Mouse (Mus musculus) heart, embryonic 12.5 days (tissue): ENCODE data around the gene Fbxo4. TPM values are rescaled to one million over a fixed set of nuclear protein-coding genes. Genes with fewer than 3 reads are reported as not detected.

ENCODE experiments used
- ATAC-seq: fragments of 200-750 bp; cut with Nextera tagmentation; 2 replicates; pipeline ENCODE4 v1.8.0; 2017; ENCODE audit warnings: moderate TSS enrichment, moderate library complexity; ENCODE audit not compliant: insufficient number of reproducible peaks, low FRiP score
- H3K27ac ChIP-seq: fragments of 300-500 bp; sonication (generic); 2 replicates; pipeline ENCODE4 v1.5.1; 2016; ENCODE audit warnings: mild to moderate bottlenecking, moderate library complexity; ENCODE audit not compliant: poor library complexity, severe bottlenecking
- H3K27me3 ChIP-seq: fragments of 300-500 bp; sonication (generic); replicated peaks from 2 replicates; pipeline ENCODE4 v1.6.1; 2016; ENCODE audit warnings: mild to moderate bottlenecking, moderate library complexity
- H3K36me3 ChIP-seq: fragments of 300-500 bp; sonication (generic); 2 replicates; pipeline ENCODE4 v1.6.1; 2016; ENCODE audit warnings: mild to moderate bottlenecking, moderate library complexity
- H3K4me1 ChIP-seq: fragments of 300-500 bp; sonication (generic); replicated peaks from 2 replicates; pipeline ENCODE4 v1.6.1; 2016; ENCODE audit warnings: mild to moderate bottlenecking
- H3K4me2 ChIP-seq: fragments of 300-500 bp; sonication (generic); 2 replicates; pipeline ENCODE4 v1.6.1; 2016; ENCODE audit warnings: mild to moderate bottlenecking, moderate library complexity
- H3K4me3 ChIP-seq: fragments of 300-500 bp; sonication (generic); 2 replicates; pipeline ENCODE4 v1.5.1; 2016; ENCODE audit warnings: mild to moderate bottlenecking
- H3K9ac ChIP-seq: fragments of 300-500 bp; sonication (generic); 2 replicates; pipeline ENCODE4 v1.6.1; 2016; ENCODE audit warnings: mild to moderate bottlenecking, moderate library complexity
- H3K9me3 ChIP-seq: fragments of 300-500 bp; sonication (generic); replicated peaks from 2 replicates; pipeline ENCODE4 v1.6.1; 2016; ENCODE audit warnings: mild to moderate bottlenecking, moderate library complexity
- WGBS: fragments of 180-500 bp; shearing (Covaris S2); methylation state at CpG from one replicate; pipeline ENCODE4 v1.1.7; 2016; 5-methylcytosine and 5-hydroxymethylcytosine counted together
- polyA plus RNA-seq: library from polyadenylated mRNA; unstranded; fragments of >200 nt; fragmentation: Nextera tagmentation; extraction: Ambion mirVana; gene quantifications from 2 replicates; pipeline ENCODE4 v1.2.1, GENCODE M21; 2016

Fbxo4 gene
- polyA plus RNA-seq, 1 experiment from 2014 or later, result 11.1 TPM

DNA sequence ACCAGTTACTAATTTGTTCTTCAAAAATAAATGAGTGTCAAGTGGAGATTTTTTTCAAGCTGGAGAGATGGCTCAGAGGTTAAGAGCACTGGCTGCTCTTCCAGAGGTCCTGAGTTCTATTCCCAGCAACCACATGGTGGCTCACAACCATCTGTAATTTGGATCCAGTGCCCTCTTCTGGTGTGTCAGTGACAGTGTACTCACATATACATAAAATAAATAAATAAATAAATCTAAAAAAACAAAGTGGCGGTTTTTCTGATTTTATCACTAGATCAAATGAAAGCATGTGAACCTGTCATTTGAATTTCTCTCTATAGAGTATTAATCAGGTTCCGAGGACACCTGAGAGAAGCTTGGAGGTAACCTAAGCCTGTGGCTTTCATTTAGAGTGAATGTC is 1.1 kb downstream of the Fbxo4 start:
- H3K36me3 ChIP-seq, result peaks cover 11% of the 10 kb centered on the region
- no peak overlapping the region for H3K27ac ChIP-seq
- no peaks in the 10 kb centered on the region for H3K27me3 ChIP-seq
- H3K4me1 ChIP-seq, result peaks cover 7% of the 10 kb centered on the region; the same call in 1 of the 2 replicates
- H3K9me3 ChIP-seq, result no peaks in the 10 kb centered on the region
- H3K4me2 ChIP-seq, result no peak overlapping the region
- 92% methylated on average over 2 of the region's 2 CpGs for WGBS
- no peak overlapping the region for H3K9ac ChIP-seq
- no peak for ATAC-seq
- H3K4me3 ChIP-seq, result no peak overlapping the region

DNA sequence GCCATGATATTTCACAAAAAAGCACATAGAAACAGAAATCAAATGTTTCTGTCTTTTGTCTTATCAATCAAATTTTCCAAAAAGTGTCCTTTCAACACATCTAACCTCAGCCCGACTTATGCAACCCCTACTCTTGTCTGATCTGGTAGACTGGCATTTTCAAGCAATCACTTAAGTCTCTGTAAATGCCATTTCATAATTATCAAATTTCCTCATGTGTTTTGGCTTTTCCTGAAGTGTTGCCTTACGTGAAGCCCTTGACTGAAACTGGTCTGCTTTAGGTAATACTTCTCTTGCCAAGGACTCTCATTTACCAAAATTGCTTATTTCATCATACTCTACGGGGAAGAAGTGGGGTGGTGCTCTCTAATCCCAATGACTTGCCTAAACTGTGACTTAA is 6.1 kb downstream of the Fbxo4 start:
- ATAC-seq, result no peak
- Histone ChIP-seq H3K27ac (no peak overlapping the region), H3K4me3 (no peak overlapping the region), H3K9ac (no peak overlapping the region), H3K27me3 (no peaks in the 10 kb centered on the region), H3K4me2 (no peak overlapping the region), H3K9me3 (no peaks in the 10 kb centered on the region), H3K36me3 (peaks cover 32% of the 10 kb centered on the region), H3K4me1 (no peaks in the 10 kb centered on the region)
- 83% methylated on average over 3 of the region's 3 CpGs for WGBS

- 89% methylated on average over 6 of the region's 6 CpGs for WGBS
- Histone ChIP-seq H3K36me3 (peaks cover 33% of the 10 kb centered on the region), H3K27ac (no peak overlapping the region), H3K4me2 (no peak overlapping the region), H3K27me3 (no peaks in the 10 kb centered on the region), H3K4me3 (no peak overlapping the region), H3K4me1 (no peaks in the 10 kb centered on the region), H3K9ac (no peak overlapping the region), H3K9me3 (no peaks in the 10 kb centered on the region)
- ATAC-seq, result no peak
Observed at GRCm38 (mm10) chr15:3970193-3970592, 9.2 kb downstream of the Fbxo4 start.

- WGBS, result 71% methylated on average over 14 of the region's 14 CpGs
- no peak overlapping the region for H3K9ac ChIP-seq
- no peak overlapping the region for H3K4me2 ChIP-seq
- ATAC-seq, result no peak
- peaks cover 30% of the 10 kb centered on the region for H3K36me3 ChIP-seq
- H3K27ac ChIP-seq, result no peak overlapping the region
- no peaks in the 10 kb centered on the region for H3K27me3 ChIP-seq
- no peaks in the 10 kb centered on the region for H3K9me3 ChIP-seq
- no peaks in the 10 kb centered on the region for H3K4me1 ChIP-seq
- H3K4me3 ChIP-seq, result no peak overlapping the region
Observed at GRCm38 (mm10) chr15:3969743-3970142, 9.6 kb downstream of the Fbxo4 start.

DNA sequence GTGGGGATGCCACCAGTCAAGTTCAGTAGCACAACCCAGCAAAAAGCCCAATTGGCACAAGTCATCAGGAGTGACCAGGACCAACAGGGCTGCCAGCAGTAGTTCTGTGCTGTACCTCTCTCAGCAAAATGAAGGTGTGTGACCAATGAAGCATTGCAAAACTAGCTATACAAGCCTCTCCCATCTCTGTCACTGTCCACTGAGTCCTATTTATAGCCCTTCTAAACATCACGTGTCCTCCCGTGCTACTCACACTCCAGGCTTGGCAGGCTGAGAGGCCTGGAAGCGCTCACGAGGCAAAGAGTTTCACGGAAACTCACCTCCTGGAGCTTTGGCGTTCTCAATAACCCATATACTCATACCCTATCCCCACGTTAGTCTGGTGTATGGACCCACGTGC is 17.1 kb downstream of the Fbxo4 start:
- 50% methylated on average over 8 of the region's 8 CpGs for WGBS
- H3K27me3 ChIP-seq, result no peaks in the 10 kb centered on the region
- H3K36me3 ChIP-seq, result no peaks in the 10 kb centered on the region
- no peak overlapping the region for H3K4me3 ChIP-seq
- H3K4me1 ChIP-seq, result peaks cover 10% of the 10 kb centered on the region; the same call in 1 of the 2 replicates
- no peak overlapping the region for H3K9ac ChIP-seq
- ATAC-seq, result no peak
- no peak overlapping the region; the same call in 1 of the 2 replicates for H3K27ac ChIP-seq
- no peaks in the 10 kb centered on the region for H3K9me3 ChIP-seq
- H3K4me2 ChIP-seq, result no peak overlapping the region

GRCm38 (mm10) chr15:3960094-3960493 is 19.3 kb downstream of the Fbxo4 start:
- Histone ChIP-seq H3K4me2 (no peak overlapping the region), H3K4me3 (no peak overlapping the region), H3K4me1 (peaks cover 10% of the 10 kb centered on the region; the same call in 1 of the 2 replicates), H3K27me3 (no peaks in the 10 kb centered on the region), H3K27ac (no peak overlapping the region), H3K9ac (no peak overlapping the region), H3K9me3 (no peaks in the 10 kb centered on the region), H3K36me3 (no peaks in the 10 kb centered on the region)
- 68% methylated on average over 1 of the region's 1 CpGs for whole genome bisulfite sequencing
- ATAC-seq, result no peak

- H3K27ac ChIP-seq, result no peak overlapping the region
- H3K9me3 ChIP-seq, result 0 out of 2 replicates have a peak, but pooled peaks cover 3% of the 10 kb centered on the region
- no peak overlapping the region for H3K4me2 ChIP-seq
- peaks cover 10% of the 10 kb centered on the region; the same call in 1 of the 2 replicates for H3K4me1 ChIP-seq
- no peaks in the 10 kb centered on the region for H3K36me3 ChIP-seq
- H3K9ac ChIP-seq, result no peak overlapping the region
- ATAC-seq, result no peak
- H3K27me3 ChIP-seq, result no peaks in the 10 kb centered on the region
- H3K4me3 ChIP-seq, result no peak overlapping the region
- 25% methylated on average over 4 of the region's 4 CpGs for WGBS
Observed at GRCm38 (mm10) chr15:3957982-3958381, 21.4 kb downstream of the Fbxo4 start.

DNA sequence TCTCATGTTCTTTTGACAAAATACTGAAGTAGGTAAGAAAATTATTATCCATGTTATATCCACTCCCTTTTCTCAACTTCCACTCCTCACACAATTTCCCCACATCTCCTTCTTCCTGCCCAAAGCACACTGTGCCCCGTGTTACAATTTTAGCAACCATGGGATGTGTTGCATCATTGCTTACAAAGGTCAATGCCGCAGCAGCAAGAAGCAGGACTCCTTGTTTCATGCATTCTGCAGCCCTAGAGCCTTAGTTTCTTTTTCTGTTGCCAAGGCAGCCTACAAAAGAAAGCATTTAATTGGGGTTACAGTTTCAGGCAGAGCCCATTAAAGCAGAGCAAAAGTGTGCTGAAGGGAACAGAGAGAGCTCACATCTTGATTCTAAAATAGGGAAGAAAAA is 24.4 kb downstream of the Fbxo4 start:
- 0 out of 2 replicates have a peak, but pooled peaks cover 3% of the 10 kb centered on the region for H3K9me3 ChIP-seq
- H3K9ac ChIP-seq, result no peak overlapping the region
- no peak for ATAC-seq
- WGBS, result 76% methylated on average over 2 of the region's 2 CpGs
- no peaks in the 10 kb centered on the region for H3K4me1 ChIP-seq
- no peak overlapping the region for H3K4me3 ChIP-seq
- H3K27ac ChIP-seq, result no peak overlapping the region
- H3K27me3 ChIP-seq, result no peaks in the 10 kb centered on the region
- H3K36me3 ChIP-seq, result no peaks in the 10 kb centered on the region
- H3K4me2 ChIP-seq, result no peak overlapping the region

DNA sequence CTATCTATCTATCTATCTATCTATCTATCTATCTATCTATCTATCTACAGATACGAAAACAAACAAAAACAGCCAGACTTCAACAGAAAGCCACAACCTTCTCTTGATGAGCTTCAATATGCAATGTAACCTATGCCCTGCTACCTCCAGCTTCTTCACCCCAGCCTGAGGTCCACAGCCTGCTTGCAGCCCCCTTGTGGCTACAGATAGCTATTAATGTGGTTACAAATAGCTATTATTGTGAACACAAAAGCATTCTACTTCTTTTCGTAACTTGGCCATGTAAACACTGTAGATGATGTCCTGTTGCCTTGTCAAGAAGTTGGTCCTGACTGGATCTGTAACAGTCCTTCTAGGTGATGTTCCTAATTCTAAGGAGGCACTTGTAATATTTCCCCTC is 41.2 kb downstream of the Fbxo4 start:
- Histone ChIP-seq H3K9ac (no peak overlapping the region), H3K4me3 (no peak overlapping the region), H3K9me3 (no peaks in the 10 kb centered on the region), H3K27ac (no peak overlapping the region), H3K4me2 (no peak overlapping the region), H3K4me1 (no peaks in the 10 kb centered on the region), H3K36me3 (no peaks in the 10 kb centered on the region), H3K27me3 (no peaks in the 10 kb centered on the region)
- 79% methylated on average over 2 of the region's 2 CpGs for WGBS
- ATAC-seq, result no peak

GRCm38 (mm10) chr15:3936056-3936455 is 43.3 kb downstream of the Fbxo4 start:
- H3K4me1 ChIP-seq, result no peaks in the 10 kb centered on the region
- no peaks in the 10 kb centered on the region for H3K36me3 ChIP-seq
- no peaks in the 10 kb centered on the region for H3K27me3 ChIP-seq
- no peak overlapping the region for H3K9ac ChIP-seq
- no peak overlapping the region for H3K4me3 ChIP-seq
- no peak for ATAC-seq
- H3K4me2 ChIP-seq, result no peak overlapping the region
- H3K9me3 ChIP-seq, result no peaks in the 10 kb centered on the region
- no peak overlapping the region for H3K27ac ChIP-seq
- 84% methylated on average over 3 of the region's 3 CpGs for WGBS

GRCm38 (mm10) chr15:3933466-3933865 is 45.9 kb downstream of the Fbxo4 start:
- H3K9me3 ChIP-seq, result no peaks in the 10 kb centered on the region
- H3K27me3 ChIP-seq, result no peaks in the 10 kb centered on the region
- H3K4me2 ChIP-seq, result no peak overlapping the region
- H3K36me3 ChIP-seq, result no peaks in the 10 kb centered on the region
- no peak overlapping the region for H3K4me3 ChIP-seq
- WGBS, result 80% methylated on average over 4 of the region's 4 CpGs
- no peaks in the 10 kb centered on the region for H3K4me1 ChIP-seq
- no peak overlapping the region for H3K27ac ChIP-seq
- no peak overlapping the region for H3K9ac ChIP-seq
- ATAC-seq, result no peak

- no peak for ATAC-seq
- Histone ChIP-seq H3K4me1 (no peaks in the 10 kb centered on the region), H3K9ac (no peak overlapping the region), H3K4me3 (no peak overlapping the region), H3K27me3 (no peaks in the 10 kb centered on the region), H3K27ac (no peak overlapping the region), H3K4me2 (no peak overlapping the region), H3K36me3 (no peaks in the 10 kb centered on the region), H3K9me3 (no peaks in the 10 kb centered on the region)
- WGBS, result 83% methylated on average over 1 of the region's 1 CpGs
Observed at GRCm38 (mm10) chr15:3931931-3932330, 47.4 kb downstream of the Fbxo4 start.
